Mouse (Mus musculus): Measurements from ENCODE around the gene St3gal4.

The St3gal4 gene

GRCm38 (mm10) chr9:35053669-35054068, 65.4 kb downstream of the St3gal4 start:
- in situ Hi-C loops (cut with MboI; ENCODE audit: unreplicated experiment in 2 of 2): loop anchor here in 1 of 2 experiments (10.0 kb wide), 1 partner anchor 51 kb away; no protein-coding TSS in a partner anchor

GRCm38 (mm10) chr9:35053081-35053480, 66.0 kb downstream of the St3gal4 start:
- in situ Hi-C loops (cut with MboI; ENCODE audit: unreplicated experiment in 2 of 2): loop anchor here in 1 of 2 experiments (10.0 kb wide), 1 partner anchor 52 kb away; no protein-coding TSS in a partner anchor

- in situ Hi-C loops (cut with MboI; ENCODE audit: unreplicated experiment in 2 of 2): loop anchor here in 1 of 2 experiments (10.0 kb wide), 1 partner anchor 52 kb away; no protein-coding TSS in a partner anchor
Measured at GRCm38 (mm10) chr9:35052671-35053070, 66.4 kb downstream of the St3gal4 start.

DNA sequence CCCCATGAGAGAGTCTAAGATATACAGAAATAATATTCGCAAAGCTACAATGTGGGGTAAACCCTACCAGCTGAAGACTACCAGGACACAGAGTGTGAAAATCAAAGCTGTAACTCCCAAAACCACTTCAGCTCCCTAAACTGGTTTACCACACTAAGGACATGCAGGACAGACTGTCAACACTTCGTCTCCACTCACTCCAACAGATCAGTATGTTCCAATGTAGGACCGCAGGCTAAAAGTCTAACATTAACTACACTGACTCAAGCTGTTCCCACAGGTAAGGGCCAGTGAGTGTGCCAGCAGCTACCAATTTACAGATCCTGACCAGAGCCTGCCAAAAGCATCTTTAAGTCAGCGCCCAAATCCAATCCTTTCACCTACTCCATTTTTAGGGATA, 67.4 kb downstream of the St3gal4 start:
- in situ Hi-C loops (cut with MboI; ENCODE audit: unreplicated experiment in 2 of 2): loop anchor here in 1 of 2 experiments (10.0 kb wide), 1 partner anchor 53 kb away; no protein-coding TSS in a partner anchor

DNA sequence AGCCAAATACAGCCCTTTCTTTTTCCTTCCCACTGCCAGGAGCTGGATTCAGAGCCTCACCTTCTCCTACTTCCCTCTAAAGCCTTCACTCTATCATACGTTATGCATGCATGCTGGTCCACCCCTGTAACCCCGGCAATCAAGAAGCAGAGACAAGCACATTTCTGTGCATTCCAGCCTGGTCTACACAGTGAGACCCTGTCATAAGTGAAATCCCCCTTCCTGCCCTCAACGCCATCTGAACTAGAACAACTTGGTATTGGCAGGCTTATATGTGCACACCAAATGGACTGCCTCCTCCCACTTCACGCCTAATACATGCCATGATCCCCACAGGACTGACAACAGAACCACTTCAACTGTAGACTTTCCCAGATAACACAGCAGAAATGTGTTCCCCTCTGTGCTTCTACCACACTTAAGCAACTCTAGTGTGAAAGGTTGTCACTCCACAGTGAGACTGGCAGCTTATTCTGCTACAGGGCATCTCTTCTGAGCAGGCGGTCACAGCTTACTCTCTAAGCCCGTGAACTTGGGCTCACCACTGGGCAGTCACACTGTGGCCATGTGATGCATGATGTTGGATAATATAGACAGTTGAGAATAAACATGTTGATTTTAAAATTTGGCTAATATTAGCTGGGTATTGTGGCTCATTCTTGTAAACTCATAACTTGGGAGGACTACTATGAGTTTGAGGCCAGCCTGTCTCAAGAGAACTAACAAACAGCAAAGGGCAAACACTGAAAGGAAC, 68.2 kb downstream of the St3gal4 start:
- in situ Hi-C loops (cut with MboI; ENCODE audit: unreplicated experiment in 2 of 2): loop anchor here in 1 of 2 experiments (10.0 kb wide), 1 partner anchor 54 kb away; no protein-coding TSS in a partner anchor

DNA sequence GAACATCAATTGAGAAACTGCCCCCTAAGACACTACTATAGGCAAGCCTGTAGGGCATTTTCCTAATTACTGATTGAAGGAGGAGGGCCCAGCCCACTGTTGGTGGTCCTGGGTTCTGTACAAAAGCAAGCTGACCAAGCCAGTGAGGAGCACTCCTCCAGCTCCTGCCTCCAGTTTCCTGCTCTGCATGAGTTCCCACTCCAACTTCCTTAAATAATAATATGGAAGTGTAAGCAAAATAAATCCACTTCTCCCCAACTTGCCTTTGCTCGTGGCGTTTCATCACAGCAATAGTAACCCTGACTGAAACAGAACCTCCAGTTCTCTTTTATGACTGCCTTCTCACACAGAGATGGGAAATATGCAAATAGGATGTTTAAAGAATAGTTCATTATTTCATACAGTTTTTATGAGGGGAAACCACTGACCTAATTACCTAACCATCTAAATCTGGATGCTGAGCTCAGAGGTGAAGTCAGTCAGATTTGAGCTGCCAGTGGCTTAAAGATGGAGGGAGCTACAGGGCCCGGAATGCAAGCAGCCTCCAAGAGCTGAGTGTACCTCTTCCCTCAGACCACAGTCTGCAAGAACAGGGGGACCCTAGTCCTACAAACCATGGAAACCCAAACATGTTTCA, 69.1 kb downstream of the St3gal4 start:
- in situ Hi-C loops (cut with MboI; ENCODE audit: unreplicated experiment in 2 of 2): loop anchor here in 1 of 2 experiments (10.0 kb wide), 1 partner anchor 55 kb away; no protein-coding TSS in a partner anchor

- in situ Hi-C loops (cut with MboI; ENCODE audit: unreplicated experiment in 2 of 2): no loop called here
Measured at GRCm38 (mm10) chr9:35048449-35048848, 70.6 kb downstream of the St3gal4 start.

- in situ Hi-C loops (cut with MboI; ENCODE audit: unreplicated experiment in 2 of 2): no loop called here
Measured at GRCm38 (mm10) chr9:35045756-35046155, 73.3 kb downstream of the St3gal4 start.

DNA sequence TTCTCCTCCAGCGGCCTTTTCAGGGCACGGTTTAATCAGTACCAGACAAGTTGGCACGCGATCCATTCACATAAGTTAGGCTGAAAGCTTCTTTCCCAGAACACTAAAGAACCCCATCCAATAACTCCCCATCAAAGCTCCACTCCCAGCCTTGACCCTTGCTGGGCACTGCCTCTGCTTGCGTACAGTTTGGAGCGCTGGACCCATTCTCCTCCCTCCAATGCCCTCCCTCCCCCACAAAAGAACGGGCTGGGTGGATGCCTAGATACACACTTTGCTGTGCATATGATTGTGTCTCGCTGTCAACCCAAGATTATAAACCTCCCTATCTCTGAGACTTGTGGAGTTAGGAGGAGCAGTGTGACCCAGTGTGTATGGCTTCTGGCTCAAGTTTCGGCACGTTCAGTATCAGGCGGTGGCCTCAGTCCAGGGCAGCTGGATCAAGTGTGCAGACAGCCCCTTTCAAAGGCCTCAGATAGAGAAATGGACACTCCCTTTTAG, 74.0 kb downstream of the St3gal4 start:
- in situ Hi-C loops (cut with MboI; ENCODE audit: unreplicated experiment in 2 of 2): no loop called here

DNA sequence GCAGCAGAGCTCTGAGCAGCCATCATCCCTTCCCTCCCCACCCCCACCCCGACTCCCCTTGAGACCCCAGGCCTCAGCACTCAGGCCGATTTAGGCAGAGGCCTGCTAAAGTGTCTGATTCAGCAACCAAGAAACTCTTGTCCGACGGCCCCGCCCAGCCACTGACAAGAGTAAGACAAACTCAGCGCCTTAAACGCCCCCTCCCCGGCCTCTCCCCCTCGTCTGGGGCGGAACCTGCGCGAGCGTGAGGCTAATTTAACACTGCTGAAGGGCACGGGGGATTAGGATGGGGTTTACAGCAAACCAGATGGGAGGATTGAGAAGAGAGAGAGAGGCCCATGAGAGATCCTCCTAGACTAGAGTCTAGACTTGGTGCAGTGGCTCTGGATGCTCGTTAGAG, 74.6 kb downstream of the St3gal4 start:
- in situ Hi-C loops (cut with MboI; ENCODE audit: unreplicated experiment in 2 of 2): no loop called here

DNA sequence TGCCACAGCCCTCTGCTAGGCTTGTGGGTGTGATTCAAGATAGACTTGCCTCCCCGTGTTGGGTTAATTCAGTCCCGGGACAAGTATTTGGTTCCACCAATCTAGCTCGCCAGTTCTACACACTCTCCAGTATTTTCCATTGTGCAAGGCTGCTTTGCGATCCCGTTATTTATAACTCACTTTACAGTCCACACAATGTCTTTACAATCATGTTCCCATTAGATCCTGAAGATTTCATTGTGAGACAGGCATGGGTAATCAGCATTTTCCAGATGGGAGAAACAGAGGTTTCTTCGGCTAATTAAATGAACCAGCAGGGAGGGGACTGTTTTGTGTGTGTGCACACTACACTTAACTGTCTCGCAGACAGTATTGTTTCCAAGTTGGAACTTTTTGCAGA, 75.4 kb downstream of the St3gal4 start:
- in situ Hi-C loops (cut with MboI; ENCODE audit: unreplicated experiment in 2 of 2): no loop called here

- in situ Hi-C loops (cut with MboI; ENCODE audit: unreplicated experiment in 2 of 2): no loop called here
Measured at GRCm38 (mm10) chr9:35041493-35041892, 77.6 kb downstream of the St3gal4 start.

GRCm38 (mm10) chr9:35039846-35040245, 79.2 kb downstream of the St3gal4 start:
- in situ Hi-C loops (cut with MboI; ENCODE audit: unreplicated experiment in 2 of 2): loop anchor here in 1 of 2 experiments (5.0 kb wide), 1 partner anchor 77 kb away; the partner anchor contains the start of gene St3gal4

DNA sequence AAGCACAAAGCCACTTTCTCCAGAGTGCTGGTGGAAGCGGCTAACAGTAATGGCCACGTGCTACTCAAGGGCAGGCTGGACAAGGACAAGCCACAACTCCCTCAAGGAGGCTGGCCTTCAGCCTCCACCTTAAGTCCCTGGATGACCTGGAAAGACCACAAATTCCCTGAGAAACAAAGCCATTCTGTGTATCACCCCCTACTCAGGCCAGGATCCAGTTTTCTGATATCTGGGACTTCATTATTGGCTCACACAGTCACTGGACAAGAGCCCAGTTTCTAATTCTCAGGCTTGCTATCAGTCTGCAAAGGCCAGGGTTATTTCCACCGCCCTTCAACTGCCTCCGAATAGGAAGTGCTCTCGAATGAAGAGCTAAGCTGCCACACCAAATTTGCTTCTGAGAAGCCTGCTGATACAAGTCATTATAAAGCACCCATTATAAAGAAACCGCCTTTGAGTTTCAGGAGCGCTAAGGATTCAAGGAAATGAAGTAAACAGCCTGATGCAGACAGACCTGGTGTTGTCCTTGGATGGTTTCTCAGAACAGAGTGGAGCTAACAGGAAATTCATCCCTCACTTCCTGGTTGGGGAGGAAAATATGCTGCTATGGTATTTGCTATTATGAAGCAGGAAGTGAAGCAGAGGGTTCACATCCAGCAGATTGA, 80.0 kb downstream of the St3gal4 start:
- in situ Hi-C loops (cut with MboI; ENCODE audit: unreplicated experiment in 2 of 2): loop anchor here in 1 of 2 experiments (5.0 kb wide), 1 partner anchor 78 kb away; the partner anchor contains the start of gene St3gal4

DNA sequence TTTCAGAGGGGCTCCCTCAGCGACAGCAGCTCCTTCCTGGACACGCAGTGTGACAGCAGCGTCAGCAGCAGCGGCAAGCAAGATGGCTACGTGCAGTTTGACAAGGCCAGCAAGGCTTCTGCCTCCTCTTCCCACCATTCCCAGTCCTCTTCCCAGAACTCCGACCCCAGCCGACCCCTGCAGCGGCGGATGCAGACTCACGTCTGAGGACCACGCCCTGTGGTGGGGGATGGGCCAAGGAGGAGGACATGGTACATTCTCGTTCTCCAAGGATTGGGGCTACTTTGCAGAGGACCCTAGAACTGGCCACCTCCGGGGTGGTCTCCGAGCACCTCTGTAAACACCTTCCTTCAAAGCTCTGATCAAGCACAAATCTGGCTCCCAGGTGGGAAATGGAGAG, 84.0 kb downstream of the St3gal4 start:
- in situ Hi-C loops (cut with MboI; ENCODE audit: unreplicated experiment in 2 of 2): loop anchor here in 1 of 2 experiments (5.0 kb wide), 1 partner anchor 82 kb away; the partner anchor contains the start of gene St3gal4

GRCm38 (mm10) chr9:35032457-35032856, 86.6 kb downstream of the St3gal4 start:
- in situ Hi-C loops (cut with MboI; ENCODE audit: unreplicated experiment in 2 of 2): no loop called here

DNA sequence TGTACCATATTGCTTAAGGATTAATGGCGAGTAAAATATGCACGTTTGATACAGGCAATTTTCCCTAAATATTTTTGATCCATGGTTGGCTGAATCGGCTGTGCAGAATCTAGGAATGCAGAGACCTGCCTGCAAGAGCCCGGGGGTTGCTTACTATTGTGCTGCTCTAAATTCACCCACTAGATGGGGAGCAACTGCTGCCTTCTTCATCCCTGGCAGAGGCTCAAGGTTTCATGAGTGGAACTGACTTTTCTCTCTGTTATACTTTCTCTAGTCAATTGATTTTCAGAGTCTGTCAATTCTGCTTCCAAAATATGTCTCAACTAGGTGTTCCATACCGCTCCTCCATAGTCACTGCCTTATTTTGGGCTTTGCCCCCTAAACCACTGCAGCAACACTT, 88.2 kb downstream of the St3gal4 start:
- in situ Hi-C loops (cut with MboI; ENCODE audit: unreplicated experiment in 2 of 2): no loop called here

- in situ Hi-C loops (cut with MboI; ENCODE audit: unreplicated experiment in 2 of 2): no loop called here
Measured at GRCm38 (mm10) chr9:35027382-35027997, 91.6 kb downstream of the St3gal4 start.

DNA sequence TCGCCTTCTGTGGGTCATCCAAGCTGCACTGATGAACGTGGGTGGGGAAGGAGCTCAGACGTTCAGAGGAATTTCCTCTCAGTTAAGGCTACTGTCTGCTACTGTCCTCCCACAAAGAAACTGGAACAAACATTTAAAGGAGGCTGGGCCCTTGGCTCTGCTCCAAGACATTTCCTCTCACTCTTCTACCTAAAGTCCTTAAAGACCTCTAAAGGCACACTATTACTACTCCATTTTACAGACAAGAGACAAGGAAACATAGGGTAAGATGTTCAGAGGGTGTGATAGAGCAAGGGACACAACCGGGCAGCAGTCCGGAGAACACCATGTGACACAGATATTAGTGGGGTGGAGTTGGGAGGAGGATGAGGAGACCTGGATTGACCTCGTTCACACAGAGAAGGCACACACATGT, 92.2 kb downstream of the St3gal4 start:
- in situ Hi-C loops (cut with MboI; ENCODE audit: unreplicated experiment in 2 of 2): no loop called here

DNA sequence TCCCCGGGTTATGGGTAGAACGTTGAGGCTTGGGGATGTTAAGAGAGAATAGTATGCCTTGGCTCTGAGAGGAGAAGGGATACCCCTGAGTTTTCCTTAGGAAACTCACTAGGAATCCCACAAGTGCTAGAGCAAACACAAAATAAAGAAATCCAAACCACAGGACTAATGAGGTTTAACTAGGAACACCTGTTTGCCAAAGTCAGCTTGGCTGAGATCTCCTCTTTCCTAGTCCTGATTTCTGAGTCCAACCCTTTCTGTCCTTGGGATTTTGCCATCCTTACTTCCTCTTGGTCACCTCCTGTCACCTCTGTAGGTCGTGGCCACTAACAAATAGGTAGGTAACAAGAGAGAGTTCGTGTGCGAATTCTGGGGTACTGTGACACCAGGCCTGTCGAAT, 92.8 kb downstream of the St3gal4 start:
- in situ Hi-C loops (cut with MboI; ENCODE audit: unreplicated experiment in 2 of 2): no loop called here

All from v-Abl transformed pro-B cells (cell line).